Mouse (Mus musculus) lung, adult 2 months (tissue): ENCODE data around the gene Srgap1.

Experiments used
- CTCF ChIP-seq: fragments of 200-500 bp; IDR thresholded peaks from 2 replicates; pipeline ENCODE4 v1.5.1; 2011; ENCODE audit warnings: mild to moderate bottlenecking, low read length, control low read depth; ENCODE audit not compliant: insufficient read depth
- POLR2A ChIP-seq: fragments of 200-500 bp; IDR thresholded peaks from 2 replicates; pipeline ENCODE4 v1.6.1; 2011; ENCODE audit warnings: low read depth, mild to moderate bottlenecking, control low read depth, low read length, borderline replicate concordance; ENCODE audit errors: extremely low read depth

GRCm38 (mm10) chr10:122045946-122046345, 1.2 kb downstream of the Srgap1 start:
- TF ChIP-seq CTCF (no peak), POLR2A (no peak)
